Mouse (Mus musculus) thymus, postnatal 0 days (tissue): ENCODE results near the gene Kif6. TPM values are rescaled to one million over a fixed set of nuclear protein-coding genes. Genes with fewer than 3 reads are reported as not detected.
A peak's percentile ranks its signal among the peaks of the same experiment; 100 is the strongest.

Experiments used
- DNase-seq: peaks from one replicate; pipeline ENCODE4 v3.0.0-alpha.2; 2015; ENCODE audit warnings: low spot score
- polyA plus RNA-seq: library from polyadenylated mRNA; unstranded; fragments of >200 nt; fragmentation: Nextera tagmentation; extraction: Ambion mirVana; gene quantifications from 2 replicates; pipeline ENCODE4 v1.2.1, GENCODE M21; 2015

The Kif6 gene
- polyA plus RNA-seq, 1 experiment from 2014 or later: 1.3 TPM

DNA sequence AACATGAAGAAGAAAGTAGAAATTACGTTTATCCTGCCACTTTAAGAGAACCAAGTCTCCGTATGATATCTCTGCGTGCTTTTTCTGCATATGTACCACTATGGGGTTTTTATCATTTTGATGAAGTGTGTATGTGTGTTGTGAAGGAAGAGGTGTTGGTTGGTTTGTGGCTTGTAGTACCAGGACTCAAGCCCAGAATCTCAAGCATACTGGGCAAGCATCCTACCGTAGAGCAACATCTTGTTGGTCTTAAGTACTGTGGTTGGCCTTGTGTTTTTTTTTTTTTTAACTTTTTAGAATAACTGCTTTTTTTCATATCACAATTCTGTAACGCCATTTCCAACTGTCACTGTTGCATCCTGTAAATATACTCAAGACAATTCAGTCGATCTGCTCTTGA, 277.5 kb downstream of the Kif6 start:
- DNase-seq: no peak

DNA sequence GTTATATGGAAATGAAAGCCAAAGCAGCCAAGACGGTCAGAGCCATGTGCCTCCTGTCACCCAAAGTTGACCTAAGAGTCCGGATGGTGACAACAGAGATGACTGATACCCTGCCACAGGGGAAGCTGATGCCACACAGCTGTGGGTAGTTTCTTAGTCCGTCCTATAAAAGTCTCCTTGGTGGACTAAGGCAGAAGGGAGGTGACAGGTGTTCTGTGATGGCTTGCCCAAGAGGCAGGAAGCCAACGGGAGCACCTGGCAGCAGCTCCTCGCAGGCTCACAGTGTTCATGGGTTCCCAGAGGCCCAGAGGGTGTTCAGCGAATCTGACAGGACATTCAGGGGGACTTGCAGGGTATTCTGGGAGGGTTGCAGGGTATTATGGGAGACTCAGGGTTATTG, 279.5 kb downstream of the Kif6 start:
- DNase-seq: no peak

DNA sequence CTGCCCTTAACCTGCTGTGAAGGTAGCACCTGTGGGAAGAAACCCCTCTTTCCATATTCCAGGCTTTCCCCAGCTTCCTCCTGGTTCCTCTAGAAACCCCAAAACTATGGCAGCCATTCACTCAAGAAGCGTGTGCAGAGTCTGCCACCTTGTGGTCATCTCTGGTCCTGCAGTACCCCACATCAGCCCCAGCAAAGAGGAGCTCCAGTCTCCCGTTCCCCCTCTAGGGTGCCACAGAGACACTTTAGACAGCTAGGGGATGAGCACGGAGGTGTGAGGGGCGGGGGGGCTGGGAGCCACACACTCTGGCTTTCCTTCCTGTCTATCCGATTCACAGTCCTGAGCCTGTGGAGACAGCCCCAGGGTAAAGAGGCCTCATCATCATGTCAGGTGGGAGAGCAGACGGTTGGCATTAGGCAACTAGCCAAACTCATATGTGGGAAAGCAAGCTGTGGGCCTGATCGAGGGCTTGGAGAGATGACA, 284.0 kb downstream of the Kif6 start:
- DNase-seq: peak; percentile 70

DNA sequence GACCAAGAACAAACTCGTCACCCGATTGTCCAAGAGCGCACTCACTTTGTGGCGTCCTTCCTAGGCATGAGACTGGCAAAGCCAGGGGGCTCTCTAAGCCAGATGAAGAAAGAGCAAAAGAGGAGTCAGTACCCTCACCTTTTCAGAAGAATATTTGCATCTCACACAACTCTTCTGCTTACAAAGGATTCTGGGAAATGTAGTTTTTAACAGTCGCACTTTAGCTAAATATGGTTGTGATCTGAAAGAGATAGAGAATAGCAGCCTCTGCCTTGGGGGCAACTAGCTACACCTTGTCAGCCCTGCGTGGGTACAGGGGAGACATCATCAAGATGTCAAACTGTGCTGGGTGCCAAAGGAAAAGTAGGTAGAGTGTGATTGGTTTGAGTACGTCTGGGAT, 287.7 kb downstream of the Kif6 start:
- DNase-seq: no peak

DNA sequence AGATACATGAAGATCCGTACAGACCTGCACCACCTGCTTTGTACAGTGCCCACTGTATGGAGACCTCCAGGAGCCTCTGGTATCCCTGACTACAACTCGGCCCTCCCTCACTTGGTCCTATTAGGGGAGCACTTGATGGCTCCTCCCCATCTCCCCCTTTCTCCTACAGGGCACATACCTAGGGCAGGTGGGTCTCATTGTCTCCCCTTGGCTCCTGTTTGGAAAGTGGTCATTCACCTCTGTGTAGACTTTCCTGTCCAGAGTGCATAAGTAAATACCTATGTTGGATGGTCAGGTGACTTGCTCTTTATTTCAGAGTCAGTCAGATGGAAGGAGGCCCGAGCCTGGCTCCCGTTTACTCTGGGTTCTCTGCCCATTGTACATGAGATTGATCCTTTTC, 308.5 kb downstream of the Kif6 start:
- no peak for DNase-seq

DNA sequence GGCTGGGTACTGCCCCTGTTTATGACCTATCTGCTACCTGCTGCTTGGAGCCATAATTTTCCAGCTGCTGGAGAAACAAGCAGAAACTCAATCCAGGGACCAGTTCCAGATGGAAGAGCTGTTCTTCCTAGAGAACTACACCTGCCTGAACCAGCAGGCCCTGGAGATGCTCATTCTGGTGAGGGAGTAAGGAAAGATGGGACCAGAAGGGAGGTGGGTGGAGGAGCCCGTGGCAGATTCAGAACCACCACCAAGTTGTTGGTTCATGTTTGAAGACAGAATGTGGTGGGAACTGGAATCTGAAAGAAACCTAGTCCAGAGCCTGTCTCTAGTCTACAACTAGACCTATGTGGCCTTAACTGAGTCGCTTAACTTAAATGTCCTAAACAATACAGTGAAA, 312.7 kb downstream of the Kif6 start:
- no peak for DNase-seq

DNA sequence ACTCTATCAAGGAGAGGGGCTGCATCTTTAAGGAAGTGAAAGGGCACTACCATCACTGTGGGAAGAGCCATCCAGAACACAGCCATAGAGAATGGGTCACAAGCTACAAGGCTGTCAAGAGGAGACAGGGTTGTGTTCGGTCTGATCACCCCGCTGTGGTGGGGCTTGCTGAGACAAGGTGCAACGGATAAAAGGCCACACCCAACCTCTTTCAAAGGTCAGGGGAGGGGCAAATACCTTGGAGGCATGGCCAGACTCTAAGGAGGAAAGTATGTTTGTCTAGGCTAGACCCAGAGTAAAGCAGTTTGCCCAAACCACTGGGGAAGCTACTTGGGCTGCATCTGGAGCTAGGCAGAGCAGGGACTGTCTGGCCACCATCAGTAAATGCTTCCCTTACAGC, 318.9 kb downstream of the Kif6 start:
- no peak for DNase-seq

DNA sequence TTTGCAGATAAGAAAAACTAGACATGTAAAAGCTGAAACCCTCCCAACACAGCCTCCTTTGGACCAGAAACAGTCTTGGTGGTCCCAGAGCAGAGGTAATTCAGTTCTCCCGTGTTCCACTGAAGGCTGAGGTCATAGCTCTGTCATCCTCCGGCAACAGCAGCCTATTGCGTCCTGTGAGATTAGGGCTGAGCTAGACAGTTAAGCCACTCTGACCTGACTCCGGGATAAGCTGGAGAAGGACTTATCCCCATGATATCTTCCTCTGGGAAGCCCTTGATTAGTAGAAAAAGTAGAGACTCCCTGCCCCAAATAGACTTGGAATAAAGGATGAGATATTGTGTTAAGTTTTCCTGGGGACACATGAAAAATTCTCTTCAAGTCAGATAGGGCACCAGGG, 319.6 kb downstream of the Kif6 start:
- DNase-seq: no peak

DNA sequence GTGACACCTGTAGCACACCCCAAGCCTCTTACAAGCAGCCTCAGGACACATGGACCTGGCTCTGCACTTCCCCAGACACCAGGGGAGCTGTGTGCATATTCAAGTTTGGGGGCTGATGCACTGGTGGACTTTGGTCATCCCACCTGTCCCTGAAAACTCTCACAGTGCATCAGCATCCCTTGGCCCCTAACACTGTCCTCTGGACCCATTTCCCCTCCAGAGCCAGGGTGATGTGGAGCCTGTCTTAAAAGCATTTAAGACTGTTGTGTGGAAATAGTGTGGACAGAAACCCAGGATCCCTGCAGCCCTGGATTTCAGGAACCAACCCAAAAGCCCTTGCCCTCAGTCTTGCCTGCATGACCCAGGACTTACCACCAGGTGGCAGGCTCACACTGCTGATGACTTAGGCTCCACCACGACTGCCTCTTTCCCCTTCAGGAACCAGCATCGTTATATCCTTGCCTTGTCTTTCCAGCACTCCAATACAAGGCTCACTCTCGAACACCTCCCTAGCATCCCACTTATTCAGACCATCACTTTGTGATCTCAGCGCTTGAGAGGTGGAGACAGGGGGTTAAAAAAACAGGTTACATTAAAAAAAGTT, 320.8 kb downstream of the Kif6 start:
- DNase-seq: peak; percentile 52

DNA sequence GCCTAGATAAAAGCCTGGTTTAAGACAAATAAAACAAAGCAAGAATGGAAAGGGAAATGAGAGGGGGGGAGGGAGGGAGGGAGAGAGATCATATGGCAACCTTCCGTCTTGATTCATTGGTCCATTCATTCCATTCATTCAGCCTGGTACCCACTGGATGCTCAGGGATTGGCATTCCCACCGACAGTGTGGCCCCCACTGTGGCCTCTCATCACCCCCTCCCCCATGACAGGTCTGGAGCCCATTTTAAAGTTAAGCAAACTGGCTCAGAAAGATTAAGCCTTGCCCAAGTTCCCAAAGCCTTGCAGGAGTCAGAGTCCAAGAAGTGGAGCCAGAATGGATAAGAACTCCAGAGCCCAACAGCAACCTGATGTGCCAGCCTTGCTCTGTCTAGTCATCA, 321.3 kb downstream of the Kif6 start:
- DNase-seq: no peak

DNA sequence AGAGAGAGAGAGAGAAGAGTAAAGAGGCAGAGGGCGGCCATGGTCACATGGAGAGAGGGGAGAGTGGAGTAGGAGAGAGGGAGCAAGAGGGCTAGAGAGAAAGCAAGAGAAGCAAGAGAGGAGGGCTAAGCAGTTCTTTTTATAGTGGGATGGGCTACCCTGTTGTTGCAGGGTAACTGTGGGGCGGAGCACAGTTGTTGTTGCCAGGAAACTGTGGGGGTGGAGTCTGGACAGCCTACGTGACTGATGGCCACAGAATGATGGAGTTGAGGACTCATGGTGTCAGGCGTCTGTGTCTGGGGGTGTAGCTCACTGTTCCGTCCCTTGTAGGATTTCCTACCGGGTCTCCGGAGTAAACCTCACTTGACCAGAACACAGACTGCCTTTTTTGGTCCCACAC, 324.2 kb downstream of the Kif6 start:
- no peak for DNase-seq

DNA sequence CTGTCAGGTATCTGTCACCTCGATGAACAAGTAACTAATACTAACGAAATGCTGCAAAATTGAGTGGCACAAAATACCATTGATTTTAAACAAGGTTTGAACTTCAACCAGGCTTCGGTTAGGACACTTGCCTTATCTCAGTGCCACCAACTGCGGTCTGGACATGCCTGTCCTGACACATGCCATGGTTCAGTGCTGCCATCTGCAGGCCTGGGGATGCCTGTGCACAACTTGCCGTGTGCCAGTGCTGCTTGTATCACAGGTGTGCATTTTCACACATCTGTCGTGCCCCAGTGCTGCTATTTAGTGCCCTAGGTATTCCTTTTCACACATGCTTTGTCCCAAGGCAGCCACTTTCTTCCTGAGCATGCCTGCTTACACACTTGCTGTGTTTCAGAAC, 327.7 kb downstream of the Kif6 start:
- DNase-seq: peak; percentile 17

DNA sequence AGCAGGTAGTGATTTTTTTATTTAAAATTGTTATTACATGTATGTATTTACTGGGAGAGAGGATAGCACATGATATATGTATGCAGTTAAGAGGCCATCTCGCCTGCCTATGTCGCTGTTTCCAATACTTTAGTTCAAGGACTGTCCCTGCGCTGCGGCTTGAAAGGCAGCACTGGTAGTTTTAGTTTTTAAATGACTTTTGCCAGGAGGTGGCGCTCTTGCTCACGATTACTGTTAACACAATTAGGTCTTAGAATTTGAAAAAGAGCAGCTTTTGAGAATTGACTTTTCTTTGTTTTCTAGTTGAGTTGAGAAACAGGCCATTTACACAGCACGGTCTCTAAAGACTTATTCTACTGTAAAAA, 336.5 kb downstream of the Kif6 start:
- DNase-seq: peak; percentile 82

DNA sequence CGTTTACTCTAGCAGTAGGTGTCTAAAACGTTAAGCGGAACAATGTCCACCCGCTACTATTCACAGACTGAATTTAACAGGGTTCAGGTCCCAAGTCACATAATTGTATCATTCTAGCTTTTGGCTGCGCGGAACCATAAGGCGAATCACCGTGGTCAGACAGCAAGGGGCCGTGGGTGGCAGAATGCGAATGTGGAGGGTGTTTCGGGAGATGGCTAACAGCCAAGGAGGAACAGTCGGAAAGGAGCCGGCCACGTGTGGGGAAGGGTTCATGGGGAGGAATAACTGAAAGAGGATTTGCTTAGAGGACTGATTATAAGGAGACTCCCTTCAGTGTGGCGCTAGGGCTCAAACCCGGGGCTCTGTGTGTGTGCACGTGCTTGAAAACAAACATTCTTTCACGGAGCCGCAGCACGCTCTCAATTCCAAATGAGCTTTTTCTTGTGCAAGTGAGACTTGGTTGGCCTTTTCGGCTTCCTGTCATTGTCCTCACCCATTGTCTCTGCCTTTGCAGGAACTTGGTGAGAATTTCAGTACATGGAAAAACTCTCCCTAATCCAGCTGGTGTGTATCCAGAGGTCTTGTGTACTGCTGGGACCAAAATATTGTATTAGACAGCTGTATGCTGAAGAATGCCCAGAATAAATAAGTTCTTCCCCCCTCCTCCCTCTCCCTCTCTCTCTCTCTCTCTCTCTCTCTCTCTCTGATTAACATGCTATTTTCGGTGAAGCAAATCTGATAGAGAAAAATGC, 337.1 kb downstream of the Kif6 start:
- DNase-seq: peak; percentile 3

DNA sequence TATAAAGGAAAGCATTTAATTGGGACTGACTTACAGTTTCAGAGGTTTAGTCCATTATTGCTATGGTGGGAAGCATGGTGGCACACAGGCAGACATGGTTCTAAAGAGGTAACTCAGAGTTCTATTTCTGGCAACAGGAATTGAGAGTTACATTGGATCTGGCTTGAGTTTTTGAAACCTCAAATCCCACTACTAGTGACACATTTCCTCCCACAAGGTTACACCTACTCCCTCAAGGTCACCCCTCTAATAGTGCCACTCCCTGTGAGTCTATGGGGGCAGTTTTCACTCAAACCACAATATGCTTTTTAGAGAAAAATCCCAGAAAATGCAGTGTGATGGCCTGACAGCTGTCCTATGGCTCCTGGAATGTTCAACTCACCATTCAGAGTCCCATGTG, 344.1 kb downstream of the Kif6 start:
- no peak for DNase-seq

Other genes starting within 250 kb of the Kif6 start
- gene Mocs1, start 186.8 kb upstream of the Kif6 start, polyA plus RNA-seq: 2.5 and 3.9 TPM in 2 replicates
- gene Daam2, start 50.8 kb upstream of the Kif6 start, polyA plus RNA-seq: 0.18 and 0.30 TPM in 2 replicates